Mouse (Mus musculus) erythroblast, embryonic 14.5 days (primary cell): Measurements from ENCODE around the gene Sash3.
"Not testable (repeated sequence)": the region's sequence is repeated elsewhere in the genome, so short reads cannot be mapped to it uniquely, and the experiment has no call there.

Source experiments
- GATA1 ChIP-seq: IDR thresholded peaks from 2 replicates; pipeline ENCODE4 v1.6.1; 2012; ENCODE audit warnings: low read length, inconsistent platforms, mixed read lengths
- TAL1 ChIP-seq: IDR thresholded peaks from 3 replicates; pipeline ENCODE4 v1.6.1; 2012; ENCODE audit warnings: low read length, inconsistent platforms, mixed read lengths

DNA sequence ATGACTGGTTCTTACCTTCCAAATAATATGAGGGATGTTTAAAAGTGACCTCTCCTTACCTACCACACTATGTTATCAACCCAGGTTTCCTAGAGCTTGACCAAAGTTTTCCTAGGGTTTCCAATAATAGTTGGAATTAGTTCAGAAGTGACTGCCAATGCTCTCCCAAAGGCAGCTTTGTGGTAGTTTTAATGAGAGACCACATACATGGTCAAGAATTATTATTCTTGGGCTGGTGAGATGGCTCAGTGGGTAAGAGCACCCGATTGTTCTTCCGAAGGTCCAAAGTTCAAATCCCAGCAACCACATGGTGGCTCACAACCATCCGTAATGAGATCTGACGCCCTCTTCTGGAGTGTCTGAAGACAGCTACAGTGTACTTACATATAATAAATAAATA lies 63.5 kb downstream of the Sash3 start:
- TF ChIP-seq GATA1, TAL1: not testable (repeated sequence)
